Mouse (Mus musculus) layer of hippocampus, postnatal 10 days (tissue): ENCODE measurements around the gene Tmem206. TPM values are rescaled to one million over a fixed set of nuclear protein-coding genes. Genes with fewer than 3 reads are reported as not detected.

Source experiments
- DNase-seq, 2 experiments: peaks; one replicate each; pipeline ENCODE4 v3.0.0; 2021; ENCODE audit warnings: low spot score in 2 of 2
- total RNA-seq, 2 experiments: library from RNA; stranded (reverse); gene quantifications; 2 replicates each; pipeline ENCODE4 v1.2.3; 2021

Gene Tmem206
- total RNA-seq, 2 experiments from 2014 or later: 12.1 to 12.8 TPM

- DNase-seq: no peak
Observed at GRCm38 (mm10) chr1:191350355-191350754, 24.6 kb downstream of the Tmem206 start.

- peak; percentile 57 to 68 for DNase-seq
Observed at GRCm38 (mm10) chr1:191352786-191353488, 27.2 kb downstream of the Tmem206 start.

GRCm38 (mm10) chr1:191353836-191354235, 28.1 kb downstream of the Tmem206 start:
- DNase-seq: no peak

- DNase-seq: no peak
Observed at GRCm38 (mm10) chr1:191356936-191357335, 31.2 kb downstream of the Tmem206 start.

GRCm38 (mm10) chr1:191359478-191359877, 33.8 kb downstream of the Tmem206 start:
- DNase-seq: no peak

- no peak for DNase-seq
Observed at GRCm38 (mm10) chr1:191362412-191362811, 36.7 kb downstream of the Tmem206 start.

GRCm38 (mm10) chr1:191364477-191364876, 38.8 kb downstream of the Tmem206 start:
- no peak for DNase-seq

- DNase-seq: no peak
Observed at GRCm38 (mm10) chr1:191368193-191368592, 42.5 kb downstream of the Tmem206 start.

GRCm38 (mm10) chr1:191369140-191369539, 43.4 kb downstream of the Tmem206 start:
- DNase-seq: no peak

- DNase-seq: no peak
Observed at GRCm38 (mm10) chr1:191374993-191375643, 49.4 kb downstream of the Tmem206 start.

- DNase-seq: no peak
Observed at GRCm38 (mm10) chr1:191375644-191375998, 49.9 kb downstream of the Tmem206 start.

- no peak for DNase-seq
Observed at GRCm38 (mm10) chr1:191378080-191378479, 52.4 kb downstream of the Tmem206 start.

- DNase-seq: no peak
Observed at GRCm38 (mm10) chr1:191380843-191381242, 55.1 kb downstream of the Tmem206 start.

- no peak for DNase-seq
Observed at GRCm38 (mm10) chr1:191381955-191382736, 56.4 kb downstream of the Tmem206 start.

- DNase-seq: no peak
Observed at GRCm38 (mm10) chr1:191384786-191385430, 59.2 kb downstream of the Tmem206 start.

GRCm38 (mm10) chr1:191391311-191391710, 65.6 kb downstream of the Tmem206 start:
- peak; percentile 41 to 43 for DNase-seq

- no peak for DNase-seq
Observed at GRCm38 (mm10) chr1:191393536-191393935, 67.8 kb downstream of the Tmem206 start.

- no peak for DNase-seq
Observed at GRCm38 (mm10) chr1:191394126-191394525, 68.4 kb downstream of the Tmem206 start.

- DNase-seq: no peak
Observed at GRCm38 (mm10) chr1:191395200-191395599, 69.5 kb downstream of the Tmem206 start.

GRCm38 (mm10) chr1:191395871-191396433, 70.2 kb downstream of the Tmem206 start:
- DNase-seq: peak in 1 of 2 experiments; percentile 48

- DNase-seq: peak in 1 of 2 experiments; percentile 72
Observed at GRCm38 (mm10) chr1:191396446-191396845, 70.7 kb downstream of the Tmem206 start.
